Mouse (Mus musculus) heart, embryonic 14.5 days (tissue): Measurements from ENCODE around the gene Hid1. TPM values are rescaled to one million over a fixed set of nuclear protein-coding genes. Genes with fewer than 3 reads are reported as not detected.

Experiments
- ATAC-seq: fragments of 200-750 bp; cut with Nextera tagmentation; 2 replicates; pipeline ENCODE4 v1.8.0; 2017; ENCODE audit warnings: low read depth, moderate TSS enrichment; ENCODE audit not compliant: insufficient number of reproducible peaks, insufficient read depth, low FRiP score
- H3K27ac ChIP-seq, 2 experiments: fragments of 200-500 bp in 1 of 2; fragments of 300-500 bp in 1 of 2; sonication (generic) in 1 of 2; replicated peaks in 1 of 2; 2 replicates each; pipeline ENCODE4 v1.5.1; 2012 to 2014; ENCODE audit warnings: low read depth in 2 of 2, low read length in 2 of 2, control low read depth in 1 of 2, mild to moderate bottlenecking in 1 of 2, mixed read lengths in 1 of 2; ENCODE audit not compliant: control insufficient read depth in 1 of 2, insufficient read depth in 1 of 2
- H3K27me3 ChIP-seq: fragments of 300-500 bp; sonication (generic); 2 replicates; pipeline ENCODE4 v1.6.1; 2014; ENCODE audit warnings: mild to moderate bottlenecking, low read length, control low read depth; ENCODE audit not compliant: control insufficient read depth, insufficient read depth
- H3K36me3 ChIP-seq: fragments of 300-500 bp; sonication (generic); 2 replicates; pipeline ENCODE4 v1.6.1; 2014; ENCODE audit warnings: mild to moderate bottlenecking, control low read depth, low read length, mixed read lengths; ENCODE audit not compliant: control insufficient read depth, insufficient read depth
- H3K4me1 ChIP-seq, 2 experiments: fragments of 200-500 bp in 1 of 2; fragments of 300-500 bp in 1 of 2; sonication (generic) in 1 of 2; 2 replicates each; pipeline ENCODE4 v1.6.1; 2012 to 2014; ENCODE audit warnings: low read length in 2 of 2, control low read depth in 1 of 2, mixed read lengths in 1 of 2; ENCODE audit not compliant: control insufficient read depth in 2 of 2, insufficient read depth in 2 of 2
- H3K4me2 ChIP-seq: fragments of 300-500 bp; sonication (generic); 2 replicates; pipeline ENCODE4 v1.6.1; 2014; ENCODE audit warnings: mild to moderate bottlenecking, low read length
- H3K4me3 ChIP-seq, 2 experiments: fragments of 200-500 bp in 1 of 2; fragments of 300-500 bp in 1 of 2; sonication (generic) in 1 of 2; 2 replicates each; pipeline ENCODE4 v1.5.1; 2012 to 2014; ENCODE audit warnings: low read length in 2 of 2, mild to moderate bottlenecking in 2 of 2, control low read depth in 1 of 2, low read depth in 1 of 2, moderate library complexity in 1 of 2; ENCODE audit not compliant: control insufficient read depth in 1 of 2, insufficient read depth in 1 of 2
- H3K9ac ChIP-seq: fragments of 300-500 bp; sonication (generic); 2 replicates; pipeline ENCODE4 v1.6.1; 2014; ENCODE audit warnings: mild to moderate bottlenecking, low read length
- H3K9me3 ChIP-seq: fragments of 300-500 bp; sonication (generic); 2 replicates; pipeline ENCODE4 v1.6.1; 2016; ENCODE audit warnings: low read length, control low read depth; ENCODE audit not compliant: control insufficient read depth
- WGBS: fragments of 180-500 bp; shearing (Covaris S2); extraction: QIAGEN DNeasy Blood & Tissue Kit; methylation state at CpG from one replicate; pipeline ENCODE4 v1.1.7; 2014; 5-methylcytosine and 5-hydroxymethylcytosine counted together
- polyA plus RNA-seq: library from polyadenylated mRNA; unstranded; fragments of >200 nt; fragmentation: Nextera tagmentation; extraction: Ambion mirVana; gene quantifications from 2 replicates; pipeline ENCODE4 v1.2.1, GENCODE M21; 2014

Hid1 gene
- polyA plus RNA-seq, 1 experiment from 2014 or later: 7.4 TPM

GRCm38 (mm10) chr11:115301351-115301750 is 66.2 kb downstream of the Hid1 start:
- H3K4me1 ChIP-seq: peaks cover 2 to 4% of the 10 kb centered on the region in 2 experiments; a peak in 1 of 4 replicates
- H3K36me3 ChIP-seq: no peaks in the 10 kb centered on the region
- no peak overlapping the region for H3K27ac ChIP-seq
- H3K27me3 ChIP-seq: peaks cover 12% of the 10 kb centered on the region
- 83% methylated on average over 2 of the region's 2 CpGs for WGBS
- H3K9ac ChIP-seq: no peak overlapping the region
- no peaks in the 10 kb centered on the region for H3K9me3 ChIP-seq
- H3K4me3 ChIP-seq: no peak overlapping the region
- no peak overlapping the region for H3K4me2 ChIP-seq
- ATAC-seq: no peak

- Histone ChIP-seq H3K27ac (no peak overlapping the region), H3K4me3 (no peak overlapping the region)
These were observed 66.8 kb downstream of the Hid1 start for GRCm38 (mm10) chr11:115300745-115301144.

GRCm38 (mm10) chr11:115298160-115298559 is 69.4 kb downstream of the Hid1 start:
- no peak overlapping the region for H3K27ac ChIP-seq
- no peaks in the 10 kb centered on the region for H3K36me3 ChIP-seq
- peaks cover 12% of the 10 kb centered on the region for H3K27me3 ChIP-seq
- no peak overlapping the region for H3K4me3 ChIP-seq
- 48% methylated on average over 8 of the region's 8 CpGs for WGBS
- no peak for ATAC-seq
- no peaks in the 10 kb centered on the region for H3K9me3 ChIP-seq
- no peak overlapping the region for H3K4me2 ChIP-seq
- H3K4me1 ChIP-seq: peaks cover 2 to 3% of the 10 kb centered on the region in 2 experiments; a peak in 1 of 4 replicates
- no peak overlapping the region for H3K9ac ChIP-seq

More at GRCm38 (mm10) chr11:115300745-115301144, 66.8 kb downstream of the Hid1 start:
- ATAC-seq: no peak
- no peaks in the 10 kb centered on the region for H3K36me3 ChIP-seq
- H3K4me2 ChIP-seq: no peak overlapping the region
- no peaks in the 10 kb centered on the region for H3K9me3 ChIP-seq
- 79% methylated on average over 4 of the region's 4 CpGs for WGBS
- peaks cover 12% of the 10 kb centered on the region for H3K27me3 ChIP-seq
- H3K4me1 ChIP-seq: peaks cover 2 to 3% of the 10 kb centered on the region in 2 experiments; a peak in 1 of 4 replicates
- H3K9ac ChIP-seq: no peak overlapping the region

Other genes starting within 250 kb of the Hid1 start
- 0.22 and 0.61 TPM in 2 replicates for gene Cd300lf, start 233.8 kb downstream of the Hid1 start, polyA plus RNA-seq
- gene Slc9a3r1, start 204.4 kb downstream of the Hid1 start, polyA plus RNA-seq: 18.0 and 21.9 TPM in 2 replicates
- 6.5 and 8.4 TPM in 2 replicates for gene Tmem104, start 180.3 kb downstream of the Hid1 start, polyA plus RNA-seq
- gene Nat9, start 179.9 kb downstream of the Hid1 start, polyA plus RNA-seq: 16.5 and 16.6 TPM in 2 replicates
- gene Grin2c, start 100.5 kb downstream of the Hid1 start, polyA plus RNA-seq: 0.15 TPM in 1 of 2 replicates, not detected in the other
- 9.3 and 9.4 TPM in 2 replicates for gene Fdxr, start 90.7 kb downstream of the Hid1 start, polyA plus RNA-seq
- gene Fads6, start 70.1 kb downstream of the Hid1 start, polyA plus RNA-seq: 0.94 and 1.2 TPM in 2 replicates
- gene Otop2, start 60.6 kb downstream of the Hid1 start, polyA plus RNA-seq: not detected in 2 replicates
- gene Ush1g, start 45.7 kb downstream of the Hid1 start, polyA plus RNA-seq: 0.05 TPM in 1 of 2 replicates, not detected in the other
- not detected in 2 replicates for gene Otop3, start 33.0 kb downstream of the Hid1 start, polyA plus RNA-seq
- 10.3 and 10.5 TPM in 2 replicates for gene Cdr2l, start 14.2 kb upstream of the Hid1 start, polyA plus RNA-seq
- gene Mrpl58, start 36.0 kb upstream of the Hid1 start, polyA plus RNA-seq: 191 and 195 TPM in 2 replicates
- gene Atp5h, start 52.2 kb upstream of the Hid1 start, polyA plus RNA-seq: 2,259 and 2,271 TPM in 2 replicates
- 19.3 and 23.5 TPM in 2 replicates for gene Kctd2, start 52.4 kb upstream of the Hid1 start, polyA plus RNA-seq
- gene Trim80, start 72.8 kb upstream of the Hid1 start, polyA plus RNA-seq: 0.14 TPM in 1 of 2 replicates, not detected in the other
- gene Slc16a5, start 94.7 kb upstream of the Hid1 start, polyA plus RNA-seq: 0.08 and 0.26 TPM in 2 replicates
- gene Armc7, start 107.9 kb upstream of the Hid1 start, polyA plus RNA-seq: 5.5 and 7.5 TPM in 2 replicates
- 54.5 and 56.2 TPM in 2 replicates for gene Nt5c, start 124.1 kb upstream of the Hid1 start, polyA plus RNA-seq
- gene Jpt1, start 146.6 kb upstream of the Hid1 start, polyA plus RNA-seq: 511 and 538 TPM in 2 replicates
- gene Sumo2, start 168.5 kb upstream of the Hid1 start, polyA plus RNA-seq: 600 and 636 TPM in 2 replicates
- gene Nup85, start 196.7 kb upstream of the Hid1 start, polyA plus RNA-seq: 85.2 and 89.3 TPM in 2 replicates
- 79.9 and 87.4 TPM in 2 replicates for gene Mrps7, start 236.2 kb upstream of the Hid1 start, polyA plus RNA-seq
- 16.1 and 17.2 TPM in 2 replicates for gene Gga3, start 236.3 kb upstream of the Hid1 start, polyA plus RNA-seq
- gene Mif4gd, start 245.2 kb upstream of the Hid1 start, polyA plus RNA-seq: 31.7 and 32.3 TPM in 2 replicates